Mouse (Mus musculus) frontal cortex, postnatal 36 days (tissue): ENCODE results near the gene Hdac8.

Source experiments
- DNase-seq, 2 experiments: peaks; one replicate each; pipeline ENCODE4 v3.0.0; 2022; ENCODE audit warnings: low spot score in 2 of 2

Gene Hdac8

GRCm38 (mm10) chrX:102339396-102340155, 165.6 kb downstream of the Hdac8 start:
- DNase-seq = no peak

GRCm38 (mm10) chrX:102319696-102320095, 185.5 kb downstream of the Hdac8 start:
- no peak for DNase-seq

- DNase-seq = no peak
Measured at GRCm38 (mm10) chrX:102319252-102319651, 185.9 kb downstream of the Hdac8 start.

- no peak for DNase-seq
Measured at GRCm38 (mm10) chrX:102318782-102319181, 186.4 kb downstream of the Hdac8 start.

- no peak for DNase-seq
Measured at GRCm38 (mm10) chrX:102311119-102311518, 194.0 kb downstream of the Hdac8 start.

- no peak for DNase-seq
Measured at GRCm38 (mm10) chrX:102307511-102307910, 197.6 kb downstream of the Hdac8 start.

GRCm38 (mm10) chrX:102305806-102306205, 199.4 kb downstream of the Hdac8 start:
- DNase-seq = no peak

- no peak for DNase-seq
Measured at GRCm38 (mm10) chrX:102304914-102305313, 200.2 kb downstream of the Hdac8 start.

- no peak for DNase-seq
Measured at GRCm38 (mm10) chrX:102302476-102302875, 202.7 kb downstream of the Hdac8 start.

GRCm38 (mm10) chrX:102284889-102285288, 220.3 kb downstream of the Hdac8 start:
- no peak for DNase-seq

GRCm38 (mm10) chrX:102262620-102263345, 242.4 kb downstream of the Hdac8 start:
- DNase-seq = no peak

- peak in 1 of 2 experiments; percentile 6 for DNase-seq
Measured at GRCm38 (mm10) chrX:102259772-102260171, 245.4 kb downstream of the Hdac8 start.

- DNase-seq = peak in 1 of 2 experiments; percentile 22
Measured at GRCm38 (mm10) chrX:102253892-102254291, 251.3 kb downstream of the Hdac8 start.

GRCm38 (mm10) chrX:102251937-102252860, 253.0 kb downstream of the Hdac8 start, which contains the start of gene Cited1:
Gene Cited1, minus strand, starts transcription at chrX:102252181.
- DNase-seq = peak; percentile 39 to 45

GRCm38 (mm10) chrX:102251221-102251936, 253.8 kb downstream of the Hdac8 start:
- peak in 1 of 2 experiments; percentile 5 for DNase-seq

- no peak for DNase-seq
Measured at GRCm38 (mm10) chrX:102250891-102251170, 254.3 kb downstream of the Hdac8 start.

GRCm38 (mm10) chrX:102250150-102250890, 254.8 kb downstream of the Hdac8 start:
- DNase-seq = peak in 1 of 2 experiments; percentile 3

GRCm38 (mm10) chrX:102244334-102244733, 260.8 kb downstream of the Hdac8 start:
- no peak for DNase-seq
